11 mouse cellular contexts compared by ENCODE assay signal in genomic region chr10:85539510-85540120, GRCm38 (mm10).
DNase-seq lines count a peak whose midpoint lies in the region; ATAC-seq and TF ChIP-seq lines count a peak whose summit lies in the region.
"Had no signal": no experiment of that assay in that cellular context is flagged by ENCODE, and none has a peak within 500 bp of the region (broad histone marks: within the 10 kb centered on the region; RNA-seq: fewer than 3 reads in every experiment).

No protein-coding gene starts in this region.

- ATAC-seq in lung, embryonic 14.5 days (ENCODE audit: insufficient read depth) = no peak
- peak; percentile 56; the same call in 1 of the 2 replicates for ATAC-seq in limb, embryonic 12.5 days (ENCODE audit: insufficient number of reproducible peaks, insufficient read depth, low FRiP score, low TSS enrichment, low read depth)
- no peak for ATAC-seq in stomach, postnatal 0 days (ENCODE audit: low FRiP score, low TSS enrichment)
- no peak for ATAC-seq in CD4-positive, CD25-positive, alpha-beta regulatory T cell, adult 4 months

- no peaks in the 10 kb centered on the region for H3K9me3 ChIP-seq in lung, embryonic 14.5 days (ENCODE audit: low read depth, low read length)
- no peaks in the 10 kb centered on the region for H3K9me3 ChIP-seq in limb, embryonic 12.5 days
- H3K9me3 ChIP-seq in stomach, postnatal 0 days (ENCODE audit: control insufficient read depth, low read length) = no peaks in the 10 kb centered on the region
- no peaks in the 10 kb centered on the region for H3K9me3 ChIP-seq in heart, embryonic 10.5 days
- H3K9me3 ChIP-seq: embryonic facial prominence, embryonic 15.5 days had no signal

- H3K27me3 ChIP-seq in lung, embryonic 14.5 days (ENCODE audit: insufficient read depth, low read length) = no peaks in the 10 kb centered on the region
- H3K27me3 ChIP-seq in limb, embryonic 12.5 days = no peaks in the 10 kb centered on the region
- H3K27me3 ChIP-seq in stomach, postnatal 0 days (ENCODE audit: control insufficient read depth, insufficient read depth, low read length) = no peaks in the 10 kb centered on the region
- H3K27me3 ChIP-seq in heart, embryonic 10.5 days (ENCODE audit: insufficient read depth, poor library complexity, severe bottlenecking) = no peaks in the 10 kb centered on the region
- H3K27me3 ChIP-seq: embryonic facial prominence, embryonic 15.5 days; megakaryocyte, embryonic 14.5 days had no signal

- H3K9ac ChIP-seq in lung, embryonic 14.5 days = no peak overlapping the region
- no peak overlapping the region for H3K9ac ChIP-seq in limb, embryonic 12.5 days (replicated peaks)
- H3K9ac ChIP-seq in stomach, postnatal 0 days (ENCODE audit: low read length) = no peak overlapping the region
- H3K9ac ChIP-seq: embryonic facial prominence, embryonic 15.5 days had no signal

- 40% methylated on average over 8 of the region's 8 CpGs for WGBS in lung, embryonic 14.5 days
- 52% methylated on average over 8 of the region's 8 CpGs for WGBS in lung, adult 2 months
- 26% methylated on average over 8 of the region's 8 CpGs for WGBS in limb, embryonic 12.5 days
- WGBS in stomach, postnatal 0 days = 35% methylated on average over 8 of the region's 8 CpGs
- 32% methylated on average over 8 of the region's 8 CpGs for WGBS in heart, embryonic 10.5 days

- TF ChIP-seq CTCF in lung, embryonic 14.5 days (IDR thresholded peaks at IDR 0.05; ENCODE audit: low read depth) = no peak
- TF ChIP-seq CTCF in lung, adult 2 months (IDR thresholded peaks at IDR 0.05; ENCODE audit: insufficient read depth, low read length) = no peak
- peak; percentile 47 for TF ChIP-seq CTCF in stomach, postnatal 0 days (IDR thresholded peaks at IDR 0.05; ENCODE audit: low read depth)

- no peak overlapping the region for H3K4me3 ChIP-seq in lung, embryonic 14.5 days (ENCODE audit: low read depth, low read length)
- H3K4me3 ChIP-seq in lung, adult 2 months (replicated peaks; ENCODE audit: extremely low read depth, low read depth, low read length) = no peak overlapping the region
- H3K4me3 ChIP-seq in limb, embryonic 12.5 days (replicated peaks) = no peak overlapping the region
- H3K4me3 ChIP-seq in stomach, postnatal 0 days (ENCODE audit: low read depth, low read length) = no peak overlapping the region
- no peak overlapping the region for H3K4me3 ChIP-seq in heart, embryonic 10.5 days
- H3K4me3 ChIP-seq: embryonic facial prominence, embryonic 15.5 days; megakaryocyte, embryonic 14.5 days had no signal

- no peaks in the 10 kb centered on the region for H3K36me3 ChIP-seq in lung, embryonic 14.5 days (ENCODE audit: insufficient read depth)
- no peaks in the 10 kb centered on the region for H3K36me3 ChIP-seq in limb, embryonic 12.5 days
- no peaks in the 10 kb centered on the region for H3K36me3 ChIP-seq in stomach, postnatal 0 days (ENCODE audit: control insufficient read depth, insufficient read depth, low read length)
- no peaks in the 10 kb centered on the region for H3K36me3 ChIP-seq in heart, embryonic 10.5 days
- H3K36me3 ChIP-seq: embryonic facial prominence, embryonic 15.5 days had no signal

- no peak for TF ChIP-seq POLR2A in lung, adult 2 months (IDR thresholded peaks at IDR 0.05; ENCODE audit: borderline replicate concordance, extremely low read depth, low read depth, low read length)

- DNase-seq in adrenal gland, postnatal 14 days = peak; percentile 31
- no peak for DNase-seq in adrenal gland, adult 2 months
- peak; percentile 21 for DNase-seq in lung, embryonic 14.5 days
- no peak for DNase-seq in lung, adult 2 months
- no peak for DNase-seq in stomach, postnatal 0 days (ENCODE audit: low spot score)
- no peak for DNase-seq in heart, embryonic 10.5 days (ENCODE audit: low spot score)
- DNase-seq: adrenal gland, postnatal 25 days had no signal

- no peaks in the 10 kb centered on the region for H3K4me1 ChIP-seq in lung, embryonic 14.5 days (ENCODE audit: insufficient read depth)
- H3K4me1 ChIP-seq in lung, adult 2 months (ENCODE audit: control insufficient read depth, insufficient read depth, low read length) = no peaks in the 10 kb centered on the region
- no peaks in the 10 kb centered on the region for H3K4me1 ChIP-seq in limb, embryonic 12.5 days (replicated peaks)
- H3K4me1 ChIP-seq in stomach, postnatal 0 days (replicated peaks; ENCODE audit: control insufficient read depth, insufficient read depth) = no peaks in the 10 kb centered on the region
- no peaks in the 10 kb centered on the region for H3K4me1 ChIP-seq in heart, embryonic 10.5 days
- H3K4me1 ChIP-seq: embryonic facial prominence, embryonic 15.5 days; megakaryocyte, embryonic 14.5 days had no signal

- no peak overlapping the region for H3K27ac ChIP-seq in lung, embryonic 14.5 days (ENCODE audit: low read depth)
- no peak overlapping the region for H3K27ac ChIP-seq in limb, embryonic 12.5 days
- H3K27ac ChIP-seq in stomach, postnatal 0 days (replicated peaks) = no peak overlapping the region
- H3K27ac ChIP-seq in heart, embryonic 10.5 days = no peak overlapping the region
- H3K27ac ChIP-seq: embryonic facial prominence, embryonic 15.5 days had no signal

- no peak for TF ChIP-seq EP300 in stomach, postnatal 0 days (optimal IDR thresholded peaks at IDR 0.05)

- H3K4me2 ChIP-seq in lung, embryonic 14.5 days = no peak overlapping the region
- no peak overlapping the region for H3K4me2 ChIP-seq in limb, embryonic 12.5 days
- no peak overlapping the region for H3K4me2 ChIP-seq in stomach, postnatal 0 days (replicated peaks; ENCODE audit: low read depth)
- H3K4me2 ChIP-seq: embryonic facial prominence, embryonic 15.5 days had no signal

Comparison
In these comparisons a context has a peak if more than half of its experiments do, and no peak if none do; other contexts are left out.
1. DNase-seq: peak in adrenal gland, postnatal 14 days (single experiment) and lung, embryonic 14.5 days (single experiment); none in adrenal gland, adult 2 months (single experiment), lung, adult 2 months (single experiment), stomach, postnatal 0 days (single experiment) and heart, embryonic 10.5 days (single experiment).